Mouse (Mus musculus) embryonic facial prominence, embryonic 12.5 days (tissue): ENCODE results near the gene Stmnd1. TPM values are rescaled to one million over a fixed set of nuclear protein-coding genes. Genes with fewer than 3 reads are reported as not detected.
"Not testable (repeated sequence)": the region's sequence is repeated elsewhere in the genome, so short reads cannot be mapped to it uniquely, and the experiment has no call there.

Source experiments
- ATAC-seq: fragments of 200-750 bp; cut with Nextera tagmentation; 2 replicates; pipeline ENCODE4 v1.8.0; 2017; ENCODE audit not compliant: insufficient number of reproducible peaks, insufficient read depth, low FRiP score, low TSS enrichment
- H3K27ac ChIP-seq: fragments of 300-500 bp; sonication (generic); 2 replicates; pipeline ENCODE4 v1.5.1; 2016; ENCODE audit warnings: mild to moderate bottlenecking
- H3K27me3 ChIP-seq: fragments of 300-500 bp; sonication (generic); 2 replicates; pipeline ENCODE4 v1.6.1; 2016; ENCODE audit warnings: mild to moderate bottlenecking, moderate library complexity
- H3K36me3 ChIP-seq: fragments of 300-500 bp; sonication (generic); 2 replicates; pipeline ENCODE4 v1.6.1; 2016; ENCODE audit warnings: mild to moderate bottlenecking
- H3K4me1 ChIP-seq: fragments of 300-500 bp; sonication (generic); 2 replicates; pipeline ENCODE4 v1.6.1; 2016
- H3K4me2 ChIP-seq: fragments of 300-500 bp; sonication (generic); replicated peaks from 2 replicates; pipeline ENCODE4 v1.6.1; 2016; ENCODE audit warnings: mild to moderate bottlenecking, moderate library complexity
- H3K4me3 ChIP-seq: fragments of 300-500 bp; sonication (generic); 2 replicates; pipeline ENCODE4 v1.5.1; 2016; ENCODE audit warnings: mild to moderate bottlenecking
- H3K9ac ChIP-seq: fragments of 300-500 bp; sonication (generic); 2 replicates; pipeline ENCODE4 v1.6.1; 2016; ENCODE audit warnings: mild to moderate bottlenecking, moderate library complexity
- H3K9me3 ChIP-seq: fragments of 300-500 bp; sonication (generic); 2 replicates; pipeline ENCODE4 v1.6.1; 2016; ENCODE audit warnings: mild to moderate bottlenecking, moderate library complexity
- WGBS: fragments of 180-500 bp; shearing (Covaris S2); methylation state at CpG from one replicate; pipeline ENCODE4 v1.1.7; 2016; 5-methylcytosine and 5-hydroxymethylcytosine counted together
- polyA plus RNA-seq: library from polyadenylated mRNA; unstranded; fragments of >200 nt; fragmentation: Nextera tagmentation; extraction: Ambion mirVana; gene quantifications from 2 replicates; pipeline ENCODE4 v1.2.1, GENCODE M21; 2016

The Stmnd1 gene
- 0.31 and 0.50 TPM in 2 replicates for polyA plus RNA-seq

GRCm38 (mm10) chr13:46273453-46274110 is at the start of gene Stmnd1:
TSS of gene Stmnd1 (plus strand) at chr13:46273721.
- H3K27me3 ChIP-seq = no peaks in the 10 kb centered on the region; the same call in 1 of the 2 replicates
- 0 out of 2 replicates have a peak within 1 kb of the TSS, but pooled peaks have one; percentile 4 for H3K4me3 ChIP-seq
- H3K4me1 ChIP-seq = peaks cover 23% of the 10 kb centered on the region
- no peaks in the 10 kb centered on the region for H3K9me3 ChIP-seq
- peak within 1 kb of the TSS; percentile 47 for H3K4me2 ChIP-seq
- ATAC-seq = 0 out of 2 replicates have a peak, but pooled peaks have one; percentile 31
- WGBS = 12% methylated on average over 8 of the region's 8 CpGs
- no peaks in the 10 kb centered on the region for H3K36me3 ChIP-seq
- H3K9ac ChIP-seq = peak within 1 kb of the TSS; percentile 7; the same call in 1 of the 2 replicates
- peak within 1 kb of the TSS; percentile 61 for H3K27ac ChIP-seq

GRCm38 (mm10) chr13:46226956-46227355 is 46.6 kb upstream of the Stmnd1 start:
- no peak overlapping the region for H3K4me2 ChIP-seq
- H3K4me1 ChIP-seq = no peaks in the 10 kb centered on the region
- ATAC-seq = no peak
- H3K27ac ChIP-seq = no peak overlapping the region
- H3K4me3 ChIP-seq = no peak overlapping the region
- H3K27me3 ChIP-seq = no peaks in the 10 kb centered on the region
- WGBS = 50% methylated on average over 2 of the region's 2 CpGs
- no peaks in the 10 kb centered on the region for H3K9me3 ChIP-seq
- H3K36me3 ChIP-seq = no peaks in the 10 kb centered on the region
- H3K9ac ChIP-seq = no peak overlapping the region

- Histone ChIP-seq H3K9me3 (no peaks in the 10 kb centered on the region), H3K27ac (no peak overlapping the region), H3K4me1 (no peaks in the 10 kb centered on the region), H3K4me2 (no peak overlapping the region), H3K36me3 (no peaks in the 10 kb centered on the region), H3K27me3 (no peaks in the 10 kb centered on the region), H3K9ac (no peak overlapping the region), H3K4me3 (no peak overlapping the region)
- no peak for ATAC-seq
- WGBS = 83% methylated on average over 4 of the region's 4 CpGs
These were observed 46.0 kb upstream of the Stmnd1 start for GRCm38 (mm10) chr13:46227486-46227885.

- H3K4me2 ChIP-seq, H3K9ac ChIP-seq, H3K36me3 ChIP-seq, H3K4me1 ChIP-seq, H3K27ac ChIP-seq, ATAC-seq, H3K27me3 ChIP-seq, H3K4me3 ChIP-seq, H3K9me3 ChIP-seq: not testable (repeated sequence)
- WGBS = 96% methylated on average over 1 of the region's 1 CpGs
These were observed 44.8 kb upstream of the Stmnd1 start for GRCm38 (mm10) chr13:46228750-46229149.

- Histone ChIP-seq H3K27me3 (no peaks in the 10 kb centered on the region), H3K9me3 (no peaks in the 10 kb centered on the region), H3K9ac (no peak overlapping the region), H3K4me2 (no peak overlapping the region), H3K4me1 (no peaks in the 10 kb centered on the region), H3K36me3 (no peaks in the 10 kb centered on the region), H3K4me3 (no peak overlapping the region), H3K27ac (no peak overlapping the region)
- ATAC-seq = no peak
- 85% methylated on average over 5 of the region's 5 CpGs for WGBS
These were observed 41.9 kb upstream of the Stmnd1 start for GRCm38 (mm10) chr13:46231514-46232085.

GRCm38 (mm10) chr13:46237723-46238349 is 35.7 kb upstream of the Stmnd1 start:
- Histone ChIP-seq H3K4me2 (no peak overlapping the region), H3K4me1 (no peaks in the 10 kb centered on the region), H3K27me3 (no peaks in the 10 kb centered on the region), H3K4me3 (no peak overlapping the region), H3K36me3 (no peaks in the 10 kb centered on the region), H3K9ac (no peak overlapping the region), H3K9me3 (no peaks in the 10 kb centered on the region), H3K27ac (no peak overlapping the region)
- ATAC-seq = no peak
- 75% methylated on average over 7 of the region's 7 CpGs for WGBS

GRCm38 (mm10) chr13:46238796-46239195 is 34.7 kb upstream of the Stmnd1 start:
- Histone ChIP-seq H3K9me3 (no peaks in the 10 kb centered on the region), H3K4me2 (no peak overlapping the region), H3K27me3 (no peaks in the 10 kb centered on the region), H3K36me3 (no peaks in the 10 kb centered on the region), H3K9ac (no peak overlapping the region), H3K4me1 (no peaks in the 10 kb centered on the region), H3K4me3 (no peak overlapping the region), H3K27ac (no peak overlapping the region)
- WGBS = 86% methylated on average over 7 of the region's 7 CpGs
- ATAC-seq = no peak

- Histone ChIP-seq H3K27ac (no peak overlapping the region), H3K9ac (no peak overlapping the region), H3K4me3 (no peak overlapping the region), H3K27me3 (no peaks in the 10 kb centered on the region), H3K9me3 (no peaks in the 10 kb centered on the region), H3K36me3 (no peaks in the 10 kb centered on the region), H3K4me1 (no peaks in the 10 kb centered on the region), H3K4me2 (no peak overlapping the region)
- no peak for ATAC-seq
- WGBS = 69% methylated on average over 9 of the region's 9 CpGs
These were observed 31.9 kb upstream of the Stmnd1 start for GRCm38 (mm10) chr13:46241391-46242188.

- Histone ChIP-seq H3K4me3 (no peak overlapping the region), H3K4me1 (0 out of 2 replicates have a peak, but pooled peaks cover 3% of the 10 kb centered on the region), H3K27me3 (no peaks in the 10 kb centered on the region), H3K27ac (no peak overlapping the region), H3K9me3 (no peaks in the 10 kb centered on the region), H3K9ac (no peak overlapping the region), H3K36me3 (no peaks in the 10 kb centered on the region), H3K4me2 (no peak overlapping the region)
- 88% methylated on average over 3 of the region's 3 CpGs for WGBS
- no peak for ATAC-seq
These were observed 19.8 kb upstream of the Stmnd1 start for GRCm38 (mm10) chr13:46253753-46254152.

- ATAC-seq = no peak
- no peak overlapping the region for H3K27ac ChIP-seq
- 0 out of 2 replicates have a peak, but pooled peaks cover 3% of the 10 kb centered on the region for H3K4me1 ChIP-seq
- H3K36me3 ChIP-seq = no peaks in the 10 kb centered on the region
- no peaks in the 10 kb centered on the region for H3K9me3 ChIP-seq
- WGBS = 94% methylated on average over 5 of the region's 5 CpGs
- no peak overlapping the region for H3K4me3 ChIP-seq
- no peak overlapping the region for H3K9ac ChIP-seq
- H3K4me2 ChIP-seq = no peak overlapping the region
- H3K27me3 ChIP-seq = no peaks in the 10 kb centered on the region
These were observed 19.4 kb upstream of the Stmnd1 start for GRCm38 (mm10) chr13:46254171-46254570.

GRCm38 (mm10) chr13:46255616-46256015 is 17.9 kb upstream of the Stmnd1 start:
- Histone ChIP-seq H3K36me3 (no peaks in the 10 kb centered on the region), H3K4me1 (0 out of 2 replicates have a peak, but pooled peaks cover 3% of the 10 kb centered on the region), H3K27ac (no peak overlapping the region), H3K9me3 (no peaks in the 10 kb centered on the region), H3K4me2 (no peak overlapping the region), H3K9ac (no peak overlapping the region), H3K27me3 (no peaks in the 10 kb centered on the region), H3K4me3 (no peak overlapping the region)
- WGBS = 82% methylated on average over 6 of the region's 6 CpGs
- no peak for ATAC-seq
